Mouse (Mus musculus) small intestine, adult 2 months (tissue): ENCODE data around the gene Mtch2. TPM values are rescaled to one million over a fixed set of nuclear protein-coding genes. Genes with fewer than 3 reads are reported as not detected.

Experiments
- H3K27ac ChIP-seq: fragments of 200-500 bp; 2 replicates; pipeline ENCODE4 v1.5.1; 2012; ENCODE audit warnings: low read depth, low read length, control low read depth, inconsistent platforms; ENCODE audit not compliant: insufficient read depth
- H3K27me3 ChIP-seq: fragments of 200-500 bp; 2 replicates; pipeline ENCODE4 v1.6.1; 2012; ENCODE audit warnings: mild to moderate bottlenecking, moderate library complexity, low read length, inconsistent platforms; ENCODE audit not compliant: control insufficient read depth, insufficient read depth
- H3K36me3 ChIP-seq: fragments of 200-500 bp; 2 replicates; pipeline ENCODE4 v1.6.1; 2012; ENCODE audit warnings: mild to moderate bottlenecking, low read length, control low read depth, inconsistent platforms; ENCODE audit not compliant: control insufficient read depth, insufficient read depth
- H3K4me1 ChIP-seq: fragments of 200-500 bp; 2 replicates; pipeline ENCODE4 v1.6.1; 2012; ENCODE audit warnings: low read length, inconsistent platforms, mixed read lengths; ENCODE audit not compliant: control insufficient read depth, insufficient read depth, insufficient read length
- H3K4me3 ChIP-seq: fragments of 200-500 bp; 2 replicates; pipeline ENCODE4 v1.5.1; 2012; ENCODE audit warnings: low read depth, mild to moderate bottlenecking, control low read depth, inconsistent platforms, low read length, moderate library complexity
- CTCF ChIP-seq: fragments of 200-500 bp; IDR thresholded peaks from 2 replicates; pipeline ENCODE4 v1.5.1; 2012; ENCODE audit warnings: low read depth, mild to moderate bottlenecking, control low read depth, inconsistent platforms, low read length, moderate library complexity, mixed read lengths; ENCODE audit not compliant: insufficient replicate concordance, insufficient read length; ENCODE audit errors: extremely low read depth
- POLR2A ChIP-seq: fragments of 200-500 bp; IDR thresholded peaks from 2 replicates; pipeline ENCODE4 v1.6.1; 2012; ENCODE audit warnings: low read depth, mild to moderate bottlenecking, control low read depth, inconsistent platforms, low read length, moderate library complexity
- whole genome bisulfite sequencing: fragments of 180-500 bp; shearing (Covaris S2); methylation state at CpG from one replicate; pipeline ENCODE4 v1.1.7; 2018; 5-methylcytosine and 5-hydroxymethylcytosine counted together
- polyA plus RNA-seq: library from polyadenylated mRNA; depleted of rRNA; stranded (reverse); fragments of >200 nt; gene quantifications from 2 replicates; pipeline ENCODE4 v1.2.3, GENCODE M21; 2012; rRNA removed

Mtch2 gene
- polyA plus RNA-seq = 45.2 and 85.5 TPM in 2 replicates

DNA sequence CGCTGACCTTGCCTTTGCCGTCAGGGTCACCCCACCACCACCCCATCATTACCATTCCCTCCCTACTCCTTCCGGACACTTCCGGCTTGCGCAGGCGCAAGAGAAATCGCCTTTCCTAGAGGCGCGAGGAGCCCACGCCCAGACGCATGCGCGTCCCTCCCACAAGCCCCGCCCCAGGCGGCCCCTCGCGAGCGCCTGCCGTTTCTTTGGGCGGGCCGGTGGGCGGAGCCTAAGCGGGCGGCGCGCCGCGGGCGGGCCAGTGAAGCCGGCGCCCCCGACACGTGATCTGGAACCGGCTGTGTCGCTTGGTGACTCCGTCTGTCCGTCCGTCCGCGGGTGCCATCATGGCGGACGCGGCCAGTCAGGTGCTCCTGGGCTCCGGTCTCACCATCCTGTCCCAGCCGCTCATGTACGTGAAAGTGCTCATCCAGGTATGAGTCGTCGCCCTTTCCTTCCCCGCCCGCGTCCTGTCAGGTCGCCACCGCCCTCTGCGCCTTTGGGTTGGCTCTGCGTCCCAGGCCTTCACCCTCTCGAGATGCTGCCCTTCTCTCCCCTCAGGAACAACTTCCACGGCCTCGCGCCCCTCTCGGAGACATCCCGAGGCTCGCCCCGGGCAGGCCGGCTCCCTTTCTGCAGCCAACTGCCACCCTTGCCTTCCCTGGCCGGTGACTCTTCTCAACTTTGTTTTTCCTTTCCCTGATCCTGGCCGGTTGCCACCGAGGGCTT is at the start of gene Mtch2:
Gene Mtch2 (plus strand): TSS at position 201 of the 726 bp plus-strand sequence.
- H3K36me3 ChIP-seq = peaks cover 22% of the 10 kb centered on the region
- peaks cover 15% of the 10 kb centered on the region for H3K4me1 ChIP-seq
- no peaks in the 10 kb centered on the region for H3K27me3 ChIP-seq
- under 1% methylated on average over 64 of the region's 67 CpGs for WGBS
- peak within 1 kb of the TSS; percentile 79 for H3K4me3 ChIP-seq
- TF ChIP-seq POLR2A = peak; percentile 65
- no peak for TF ChIP-seq CTCF
- peak within 1 kb of the TSS; percentile 98 for H3K27ac ChIP-seq

DNA sequence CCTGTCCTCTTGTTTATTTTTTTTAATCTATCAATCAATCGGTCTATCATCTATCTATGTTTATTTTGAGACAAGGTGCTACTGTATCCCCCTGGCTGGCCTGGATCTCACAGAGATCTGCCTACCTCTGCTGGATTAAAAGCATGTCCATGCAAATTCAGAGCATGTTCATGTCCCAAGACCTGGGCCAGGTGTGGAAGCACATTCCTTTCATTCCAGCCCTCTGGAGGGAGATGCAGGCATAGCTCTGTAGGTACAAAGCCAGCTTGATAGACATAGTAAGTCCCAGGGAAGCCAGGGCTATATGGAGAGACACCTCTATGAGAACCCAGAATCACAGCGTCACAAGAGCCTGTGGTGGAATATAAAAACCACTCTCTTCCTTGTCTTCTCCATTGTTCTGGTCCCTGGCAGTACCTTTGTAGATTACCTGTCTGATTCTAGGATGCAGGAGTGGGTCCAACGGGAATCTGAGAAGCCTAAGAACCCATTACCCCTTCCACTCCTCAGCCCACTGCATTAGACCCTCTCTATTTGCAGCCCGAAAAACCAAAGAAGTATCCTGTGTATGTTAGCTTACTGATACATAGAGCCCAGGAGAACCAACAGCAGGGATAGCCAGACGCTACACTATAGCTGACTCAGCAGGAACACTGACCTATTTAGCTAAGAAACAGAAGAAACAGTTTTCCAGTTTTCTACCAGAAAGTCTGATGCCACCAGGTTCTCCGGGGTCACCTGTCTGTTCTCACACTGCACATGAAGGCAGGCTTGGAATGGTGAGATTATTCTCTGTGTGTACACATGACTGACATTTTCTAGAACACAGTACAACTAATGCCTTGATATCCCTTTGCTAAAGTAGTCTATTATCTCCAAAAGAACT is 38.5 kb upstream of the Mtch2 start:
- no peaks in the 10 kb centered on the region for H3K36me3 ChIP-seq
- H3K27ac ChIP-seq = no peak overlapping the region
- 83% methylated on average over 6 of the region's 6 CpGs for WGBS
- no peaks in the 10 kb centered on the region for H3K27me3 ChIP-seq
- TF ChIP-seq CTCF = no peak
- no peak for TF ChIP-seq POLR2A
- H3K4me3 ChIP-seq = no peak overlapping the region
- H3K4me1 ChIP-seq = no peaks in the 10 kb centered on the region

DNA sequence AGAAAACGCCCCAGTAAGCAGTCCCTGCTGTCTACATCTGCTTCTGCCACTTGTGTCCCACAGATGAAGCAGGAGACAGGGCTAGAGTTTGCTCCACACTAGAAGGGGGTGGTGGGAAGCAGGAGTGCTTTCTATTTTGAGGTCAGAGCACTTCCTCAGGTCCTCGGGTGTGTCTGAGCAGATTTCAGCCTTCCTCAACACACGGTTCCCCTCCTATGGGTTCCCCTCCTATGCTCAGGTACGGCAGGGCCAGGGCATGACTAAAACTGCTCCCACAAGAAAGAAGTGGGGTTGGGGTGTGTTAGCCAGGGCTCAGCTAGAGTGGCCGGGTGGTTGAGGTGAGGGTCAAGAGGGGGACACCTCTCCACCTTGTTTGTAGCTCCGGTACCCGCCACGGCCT is 36.2 kb upstream of the Mtch2 start:
- Histone ChIP-seq H3K4me1 (no peaks in the 10 kb centered on the region), H3K27me3 (no peaks in the 10 kb centered on the region), H3K4me3 (no peak overlapping the region), H3K27ac (no peak overlapping the region), H3K36me3 (no peaks in the 10 kb centered on the region)
- TF ChIP-seq POLR2A (no peak), CTCF (no peak)
- 71% methylated on average over 8 of the region's 8 CpGs for WGBS

DNA sequence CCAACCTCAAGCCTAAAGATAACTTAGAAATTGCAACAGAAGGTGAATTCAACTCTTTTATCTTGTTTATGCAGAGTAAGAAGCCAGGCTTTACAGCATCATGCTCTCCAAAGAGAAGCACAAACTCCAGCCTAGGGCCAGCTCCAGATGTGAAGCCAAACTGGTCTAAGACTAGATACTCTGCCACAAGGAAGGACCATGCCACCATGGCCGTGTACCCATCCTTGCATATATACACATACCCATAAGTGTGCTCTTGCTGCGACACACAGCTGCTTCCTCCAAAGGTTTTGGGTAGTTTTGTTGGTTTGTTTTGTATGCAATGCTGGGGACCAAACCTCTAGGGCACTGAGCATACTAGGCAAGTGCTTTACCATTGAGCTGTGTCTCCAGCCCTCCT is 31.7 kb upstream of the Mtch2 start:
- H3K4me1 ChIP-seq = no peaks in the 10 kb centered on the region; the same call in 1 of the 2 replicates
- no peaks in the 10 kb centered on the region for H3K36me3 ChIP-seq
- no peak for TF ChIP-seq POLR2A
- TF ChIP-seq CTCF = no peak
- H3K27me3 ChIP-seq = no peaks in the 10 kb centered on the region
- H3K27ac ChIP-seq = no peak overlapping the region
- H3K4me3 ChIP-seq = no peak overlapping the region
- WGBS = 83% methylated on average over 2 of the region's 2 CpGs

DNA sequence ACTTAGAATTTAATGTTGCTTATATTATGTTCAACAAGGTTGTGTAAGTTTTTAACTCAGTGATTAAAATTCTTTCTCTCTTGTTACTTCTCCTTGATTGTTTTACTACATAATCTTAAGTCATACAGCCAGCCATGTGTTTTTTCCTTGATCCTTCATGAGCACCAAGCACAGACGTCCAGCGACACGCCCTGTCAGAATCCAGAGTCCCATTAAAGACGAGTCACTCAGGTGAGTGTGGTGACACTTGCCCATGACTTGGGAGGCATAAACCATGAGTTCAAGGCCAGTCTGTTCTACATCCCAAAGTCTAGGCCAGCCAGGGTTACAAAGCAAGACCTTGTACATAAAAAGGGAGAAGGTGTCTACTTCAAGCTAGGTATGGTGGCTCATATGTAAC is 30.8 kb upstream of the Mtch2 start:
- H3K27ac ChIP-seq = no peak overlapping the region
- TF ChIP-seq POLR2A (no peak), CTCF (no peak)
- no peak overlapping the region for H3K4me3 ChIP-seq
- no peaks in the 10 kb centered on the region; the same call in 1 of the 2 replicates for H3K4me1 ChIP-seq
- H3K27me3 ChIP-seq = no peaks in the 10 kb centered on the region
- H3K36me3 ChIP-seq = no peaks in the 10 kb centered on the region
- 44% methylated on average over 4 of the region's 4 CpGs for WGBS

DNA sequence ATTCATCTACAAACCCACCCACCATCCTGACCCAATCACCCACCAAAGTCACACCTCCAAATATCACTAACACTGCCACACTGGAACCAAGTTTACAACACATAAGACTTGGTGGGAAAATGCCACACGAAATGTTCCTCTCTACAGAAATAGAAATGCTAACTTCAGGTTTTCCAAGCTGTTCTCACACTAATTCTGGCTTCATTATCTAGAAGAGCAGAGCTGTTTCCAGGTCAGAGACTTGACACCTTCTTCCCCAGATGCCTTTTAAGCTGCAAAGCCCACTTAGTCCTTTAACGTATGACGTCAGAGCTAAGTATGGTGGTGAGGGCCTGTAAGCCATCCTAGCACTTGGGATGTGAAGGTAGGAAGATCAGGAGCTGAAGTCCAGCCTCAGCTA is 28.2 kb upstream of the Mtch2 start:
- H3K4me1 ChIP-seq = no peaks in the 10 kb centered on the region; the same call in 1 of the 2 replicates
- no peaks in the 10 kb centered on the region for H3K27me3 ChIP-seq
- no peaks in the 10 kb centered on the region for H3K36me3 ChIP-seq
- no peak overlapping the region for H3K27ac ChIP-seq
- no peak for TF ChIP-seq POLR2A
- no peak for TF ChIP-seq CTCF
- H3K4me3 ChIP-seq = no peak overlapping the region
- WGBS = 95% methylated on average over 3 of the region's 3 CpGs

DNA sequence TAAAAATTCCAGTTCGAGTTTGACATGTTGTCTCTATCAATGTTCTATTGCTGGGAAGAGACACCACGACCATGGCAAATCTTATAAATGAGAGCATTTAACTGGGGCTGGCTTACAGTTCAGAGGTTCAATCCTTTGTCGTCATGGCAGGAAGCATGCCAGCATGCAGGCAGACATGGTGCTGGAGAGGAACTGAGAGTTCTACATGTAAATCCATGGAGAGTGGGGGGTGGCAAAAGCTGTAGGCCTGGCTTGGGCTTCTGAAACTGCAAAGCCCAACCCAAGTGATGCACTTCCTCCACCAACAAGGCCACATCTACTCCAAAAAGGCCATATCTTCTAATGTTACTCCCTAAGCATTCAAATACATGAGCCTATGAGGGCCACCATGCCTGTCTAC is 26.1 kb upstream of the Mtch2 start:
- TF ChIP-seq CTCF (no peak), POLR2A (no peak)
- Histone ChIP-seq H3K4me3 (no peak overlapping the region), H3K36me3 (no peaks in the 10 kb centered on the region), H3K4me1 (no peaks in the 10 kb centered on the region; the same call in 1 of the 2 replicates), H3K27me3 (no peaks in the 10 kb centered on the region), H3K27ac (no peak overlapping the region)
- WGBS = 91% methylated on average over 3 of the region's 3 CpGs
